Mouse (Mus musculus) E14TG2a.4 (cell line): Measurements from ENCODE around the gene Elf1.

Source experiments
- CTCF ChIP-seq: conservative IDR thresholded peaks from 2 replicates; pipeline ENCODE4 v1.5.1; 2014; ENCODE audit warnings: low read length
- NANOG ChIP-seq: IDR thresholded peaks from 2 replicates; pipeline ENCODE4 v1.6.1; 2014; ENCODE audit warnings: borderline replicate concordance, low read length, mixed read lengths

GRCm38 (mm10) chr14:79494349-79494748, 13.4 kb downstream of the Elf1 start:
- no peak for TF ChIP-seq CTCF
- no peak for TF ChIP-seq NANOG
